Mouse (Mus musculus): ENCODE measurements around the gene Prph2. TPM values are rescaled to one million over a fixed set of nuclear protein-coding genes. Genes with fewer than 3 reads are reported as not detected.

Prph2 gene
- polyA plus RNA-seq, 1 experiment: not detected

- H3K4me3 ChIP-seq (ENCODE audit: insufficient read depth, low read length): no peak overlapping the region
- no peak for TF ChIP-seq POLR2A (IDR thresholded peaks at IDR 0.05; ENCODE audit: borderline replicate concordance, low read depth, low read length)
- TF ChIP-seq CTCF (IDR thresholded peaks at IDR 0.05; ENCODE audit: low read depth, low read length): no peak
- no peaks in the 10 kb centered on the region for H3K4me1 ChIP-seq (ENCODE audit: control insufficient read depth, insufficient read depth, low read length)
- no peak overlapping the region for H3K27ac ChIP-seq (ENCODE audit: insufficient read depth, low read depth, low read length)
Observed at GRCm38 (mm10) chr17:46946276-46946675, 36.0 kb downstream of the Prph2 start.

GRCm38 (mm10) chr17:46958045-46958444 is 47.8 kb downstream of the Prph2 start:
- Histone ChIP-seq H3K4me3 (ENCODE audit: insufficient read depth, low read length) (no peak overlapping the region), H3K4me1 (ENCODE audit: control insufficient read depth, insufficient read depth, low read length) (no peaks in the 10 kb centered on the region), H3K27ac (ENCODE audit: insufficient read depth, low read depth, low read length) (no peak overlapping the region)
- TF ChIP-seq CTCF (IDR thresholded peaks at IDR 0.05; ENCODE audit: low read depth, low read length) (no peak), POLR2A (IDR thresholded peaks at IDR 0.05; ENCODE audit: borderline replicate concordance, low read depth, low read length) (no peak)

- TF ChIP-seq CTCF (IDR thresholded peaks at IDR 0.05; ENCODE audit: low read depth, low read length) (no peak), POLR2A (IDR thresholded peaks at IDR 0.05; ENCODE audit: borderline replicate concordance, low read depth, low read length) (no peak)
- Histone ChIP-seq H3K27ac (ENCODE audit: insufficient read depth, low read depth, low read length) (no peak overlapping the region), H3K4me3 (ENCODE audit: insufficient read depth, low read length) (no peak overlapping the region), H3K4me1 (ENCODE audit: control insufficient read depth, insufficient read depth, low read length) (no peaks in the 10 kb centered on the region)
Observed at GRCm38 (mm10) chr17:46960216-46960615, 50.0 kb downstream of the Prph2 start.

- no peak overlapping the region for H3K4me3 ChIP-seq (ENCODE audit: insufficient read depth, low read length)
- no peak for TF ChIP-seq POLR2A (IDR thresholded peaks at IDR 0.05; ENCODE audit: borderline replicate concordance, low read depth, low read length)
- no peak for TF ChIP-seq CTCF (IDR thresholded peaks at IDR 0.05; ENCODE audit: low read depth, low read length)
Observed at GRCm38 (mm10) chr17:46962153-46962552, 51.9 kb downstream of the Prph2 start.

GRCm38 (mm10) chr17:46963186-46963585 is 52.9 kb downstream of the Prph2 start:
- Histone ChIP-seq H3K4me1 (ENCODE audit: control insufficient read depth, insufficient read depth, low read length) (no peaks in the 10 kb centered on the region), H3K27ac (ENCODE audit: insufficient read depth, low read depth, low read length) (no peak overlapping the region), H3K4me3 (ENCODE audit: insufficient read depth, low read length) (no peak overlapping the region)
- TF ChIP-seq POLR2A (IDR thresholded peaks at IDR 0.05; ENCODE audit: borderline replicate concordance, low read depth, low read length) (no peak), CTCF (IDR thresholded peaks at IDR 0.05; ENCODE audit: low read depth, low read length) (no peak)

More at GRCm38 (mm10) chr17:46962153-46962552, 51.9 kb downstream of the Prph2 start:
- Histone ChIP-seq H3K27ac (ENCODE audit: insufficient read depth, low read depth, low read length) (no peak overlapping the region), H3K4me1 (ENCODE audit: control insufficient read depth, insufficient read depth, low read length) (no peaks in the 10 kb centered on the region)

GRCm38 (mm10) chr17:46966892-46967291 is 56.6 kb downstream of the Prph2 start:
- Histone ChIP-seq H3K27ac (ENCODE audit: insufficient read depth, low read depth, low read length) (no peak overlapping the region), H3K4me1 (ENCODE audit: control insufficient read depth, insufficient read depth, low read length) (no peaks in the 10 kb centered on the region), H3K4me3 (ENCODE audit: insufficient read depth, low read length) (no peak overlapping the region)
- TF ChIP-seq POLR2A (IDR thresholded peaks at IDR 0.05; ENCODE audit: borderline replicate concordance, low read depth, low read length): no peak
- no peak for TF ChIP-seq CTCF (IDR thresholded peaks at IDR 0.05; ENCODE audit: low read depth, low read length)

GRCm38 (mm10) chr17:46972603-46973002 is 62.3 kb downstream of the Prph2 start:
- TF ChIP-seq CTCF (IDR thresholded peaks at IDR 0.05; ENCODE audit: low read depth, low read length) (no peak), POLR2A (IDR thresholded peaks at IDR 0.05; ENCODE audit: borderline replicate concordance, low read depth, low read length) (no peak)
- Histone ChIP-seq H3K4me1 (ENCODE audit: control insufficient read depth, insufficient read depth, low read length) (0 out of 2 replicates have a peak, but pooled peaks cover 2% of the 10 kb centered on the region), H3K27ac (ENCODE audit: insufficient read depth, low read depth, low read length) (no peak overlapping the region), H3K4me3 (ENCODE audit: insufficient read depth, low read length) (no peak overlapping the region)

Other genes with a start within 250 kb of the Prph2 start
- gene Rrp36, start 236.1 kb upstream of the Prph2 start, polyA plus RNA-seq (2012; ENCODE audit: insufficient read depth, insufficient read length, missing spikeins): 25.8 and 27.7 TPM in 2 replicates
- 69.3 and 70.9 TPM in 2 replicates for gene Mea1, start 231.7 kb upstream of the Prph2 start, polyA plus RNA-seq (2012; ENCODE audit: insufficient read depth, insufficient read length, missing spikeins)
- gene Klhdc3, start 229.5 kb upstream of the Prph2 start, polyA plus RNA-seq (2012; ENCODE audit: insufficient read depth, insufficient read length, missing spikeins): 50.3 and 52.9 TPM in 2 replicates
- 34.4 and 38.2 TPM in 2 replicates for gene Ppp2r5d, start 205.3 kb upstream of the Prph2 start, polyA plus RNA-seq (2012; ENCODE audit: insufficient read depth, insufficient read length, missing spikeins)
- 26.6 and 27.8 TPM in 2 replicates for gene Pex6, start 199.0 kb upstream of the Prph2 start, polyA plus RNA-seq (2012; ENCODE audit: insufficient read depth, insufficient read length, missing spikeins)
- gene Gnmt, start 181.3 kb upstream of the Prph2 start, polyA plus RNA-seq (2012; ENCODE audit: insufficient read depth, insufficient read length, missing spikeins): 1.2 TPM in 1 of 2 replicates, not detected in the other
- 134 and 146 TPM in 2 replicates for gene Cnpy3, start 158.2 kb upstream of the Prph2 start, polyA plus RNA-seq (2012; ENCODE audit: insufficient read depth, insufficient read length, missing spikeins)
- gene Ptcra, start 146.7 kb upstream of the Prph2 start, polyA plus RNA-seq (2012; ENCODE audit: insufficient read depth, insufficient read length, missing spikeins): not detected in 2 replicates
- gene 2310039H08Rik, start 137.8 kb upstream of the Prph2 start, polyA plus RNA-seq (2012; ENCODE audit: insufficient read depth, insufficient read length, missing spikeins): 6.1 and 7.2 TPM in 2 replicates
- 75.3 and 83.5 TPM in 2 replicates for gene Rpl7l1, start 127.8 kb upstream of the Prph2 start, polyA plus RNA-seq (2012; ENCODE audit: insufficient read depth, insufficient read length, missing spikeins)
- 11.3 and 11.8 TPM in 2 replicates for gene Bicral, start 52.0 kb upstream of the Prph2 start, polyA plus RNA-seq (2012; ENCODE audit: insufficient read depth, insufficient read length, missing spikeins)
- gene Tbcc, start 19.8 kb upstream of the Prph2 start, polyA plus RNA-seq (2012; ENCODE audit: insufficient read depth, insufficient read length, missing spikeins): 11.4 and 13.6 TPM in 2 replicates
- 53.7 and 55.1 TPM in 2 replicates for gene Ubr2, start 100.1 kb downstream of the Prph2 start, polyA plus RNA-seq (2012; ENCODE audit: insufficient read depth, insufficient read length, missing spikeins)

Data from bone marrow macrophage, adult 2 months (primary cell).